Mouse (Mus musculus): ENCODE data around the gene Srgap1.
A peak's percentile ranks its signal among the peaks of the same experiment; 100 is the strongest.

Srgap1 gene

DNA sequence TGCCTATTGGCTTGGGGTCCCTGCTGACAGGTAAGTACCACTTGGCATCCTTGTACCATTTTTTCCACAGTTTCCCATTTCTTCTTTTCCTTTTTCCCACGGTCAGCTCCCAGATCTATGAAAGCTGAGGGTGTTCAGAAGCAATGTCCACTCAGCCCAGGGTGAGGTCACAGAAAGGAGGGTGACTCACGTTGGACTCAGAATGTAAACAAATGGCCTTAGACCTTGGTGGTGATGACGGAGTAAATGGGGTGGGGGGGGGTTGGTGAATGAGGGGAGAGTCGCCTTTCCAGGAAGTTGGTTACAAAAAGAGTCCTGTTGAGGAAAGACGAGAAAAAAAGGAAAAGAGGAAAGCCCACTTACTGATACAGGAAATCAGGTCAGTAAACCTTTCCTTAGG lies 224.4 kb downstream of the Srgap1 start:
- no peak for DNase-seq (ENCODE audit: low read depth)

DNA sequence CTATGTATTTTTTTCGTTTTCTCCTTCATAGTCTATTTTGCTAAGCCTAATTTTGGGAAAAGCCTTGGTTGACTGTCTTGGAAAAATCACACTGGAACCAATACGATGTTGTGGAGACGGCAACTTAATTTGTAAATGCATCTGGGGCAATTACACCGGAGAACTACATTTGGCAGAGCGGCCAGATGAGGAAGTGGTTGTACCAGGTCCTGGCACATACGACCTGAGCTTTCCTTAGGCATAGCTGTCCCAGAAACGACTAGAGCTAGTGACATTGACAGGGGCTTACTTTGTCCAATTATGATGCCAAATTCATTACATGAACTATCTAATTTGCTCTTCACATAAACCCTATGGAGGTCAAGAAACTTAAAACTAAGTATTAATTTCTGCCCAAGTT lies 226.3 kb downstream of the Srgap1 start:
- no peak for DNase-seq (ENCODE audit: low read depth)

DNA sequence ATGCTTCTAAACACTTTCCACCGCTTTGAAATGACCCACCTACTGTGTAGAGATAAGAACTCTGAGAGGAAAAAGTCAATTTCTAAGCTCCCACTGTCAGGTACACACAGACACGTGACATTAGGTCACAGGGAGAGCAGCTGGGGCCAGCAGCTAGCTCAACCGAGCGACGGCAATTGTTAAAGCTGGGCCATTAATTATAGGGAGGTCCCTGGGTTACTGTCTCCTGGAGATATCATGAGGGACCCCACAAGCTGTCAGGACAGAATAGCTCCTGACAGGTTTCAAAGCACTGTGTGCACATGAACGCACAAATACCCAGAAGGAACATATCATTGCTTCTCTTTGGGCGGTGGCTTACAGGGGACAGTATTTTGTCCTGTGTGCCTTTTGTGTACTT lies 229.1 kb downstream of the Srgap1 start:
- no peak for DNase-seq (ENCODE audit: low read depth)

DNA sequence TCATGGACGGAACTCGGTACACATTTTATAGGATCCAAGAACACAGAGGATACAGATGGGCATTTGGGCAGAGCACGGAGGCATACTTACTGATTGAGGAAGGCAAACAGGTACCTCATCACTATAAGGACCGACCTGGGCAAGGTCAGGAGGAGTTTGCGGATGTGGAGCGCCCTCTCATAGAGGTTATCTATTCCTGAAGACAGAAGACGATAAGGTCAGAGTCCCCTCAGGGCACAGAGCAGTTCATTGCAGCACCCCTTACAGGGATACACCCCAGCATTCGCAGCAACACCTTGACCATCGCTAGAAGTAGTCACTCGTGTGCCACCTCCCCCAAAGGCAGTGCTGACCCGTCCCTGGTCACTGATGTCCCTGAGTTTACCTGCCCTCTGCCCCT lies 239.3 kb downstream of the Srgap1 start:
- DNase-seq (ENCODE audit: low read depth): no peak

DNA sequence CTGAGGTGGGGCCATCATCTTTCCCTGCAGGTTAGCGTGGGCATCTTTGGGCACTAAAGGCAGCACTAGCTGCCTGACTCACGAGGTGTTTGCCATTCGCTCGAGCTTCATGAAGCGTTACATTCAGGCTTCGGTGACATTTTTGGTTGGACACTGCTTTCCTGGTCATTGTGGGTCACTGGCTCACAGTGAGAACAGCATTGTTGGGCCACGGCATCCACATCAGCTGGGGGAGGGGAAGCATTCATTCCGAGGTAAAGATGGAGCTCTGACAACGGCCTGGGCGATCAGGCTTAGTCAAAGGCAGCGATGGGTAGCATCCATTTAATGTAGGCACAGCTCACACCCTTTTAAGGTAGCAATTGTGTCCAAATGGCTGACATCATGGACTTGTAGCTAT lies 240.3 kb downstream of the Srgap1 start:
- no peak for DNase-seq (ENCODE audit: low read depth)

DNA sequence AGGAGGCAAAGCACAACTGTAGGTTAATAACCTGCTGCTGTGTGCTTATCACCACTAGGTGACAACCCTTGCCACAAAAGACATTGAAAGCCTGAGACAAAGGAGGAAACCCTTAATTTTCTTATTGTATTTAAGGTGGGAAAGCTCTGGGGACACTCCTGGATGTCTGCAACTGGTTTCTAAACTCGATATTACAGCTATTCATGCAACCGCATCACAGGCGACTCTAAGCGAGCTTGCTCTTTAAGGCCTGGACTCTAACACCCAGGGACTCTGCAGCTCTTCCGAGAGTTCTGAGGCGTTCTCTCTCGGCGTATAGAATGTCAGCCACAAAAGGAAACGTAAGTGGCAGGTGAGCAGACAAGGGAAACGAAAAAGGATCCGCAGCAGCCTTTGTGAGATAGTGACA lies 241.2 kb downstream of the Srgap1 start:
- no peak for DNase-seq (ENCODE audit: low read depth)

DNA sequence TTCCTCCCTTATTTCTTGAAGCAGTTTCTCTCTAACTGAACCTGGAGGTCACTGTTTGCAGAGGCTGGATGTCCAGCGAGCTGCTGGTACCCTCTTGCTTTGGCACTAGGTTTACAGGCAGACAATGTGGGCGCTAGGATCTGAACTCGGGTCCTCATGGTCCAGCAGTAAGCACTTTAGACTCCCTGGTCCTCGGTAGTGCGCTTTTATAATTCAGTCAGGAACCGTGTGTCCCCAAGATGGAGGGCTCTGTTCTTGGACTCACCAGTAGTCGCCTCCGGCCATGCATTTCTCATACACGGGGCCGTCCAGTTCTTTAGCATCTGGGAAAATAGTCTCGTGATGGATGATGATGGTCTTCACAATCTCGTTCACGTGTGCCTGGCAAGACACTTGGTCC lies 242.6 kb downstream of the Srgap1 start:
- no peak for DNase-seq (ENCODE audit: low read depth)

DNA sequence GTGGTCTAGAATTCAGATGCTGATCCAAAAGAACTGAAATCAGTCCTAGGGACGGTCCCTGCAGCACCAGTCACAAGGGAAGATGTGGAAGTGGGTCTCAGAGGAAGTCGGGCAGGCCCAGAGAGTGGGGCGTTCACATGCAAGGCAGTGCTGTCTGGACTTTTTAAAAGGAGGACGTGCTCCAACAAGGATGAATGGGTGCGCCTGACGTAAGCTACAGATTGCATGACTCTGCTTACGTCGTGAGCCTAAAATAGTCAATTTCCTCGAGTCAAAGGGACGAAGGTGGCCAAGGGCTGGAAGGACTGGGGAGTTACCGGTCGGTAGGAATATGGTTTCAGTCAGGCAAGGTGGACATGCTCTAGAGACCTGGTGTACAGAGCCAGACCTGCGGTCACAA lies 247.1 kb downstream of the Srgap1 start:
- no peak for DNase-seq (ENCODE audit: low read depth)

DNA sequence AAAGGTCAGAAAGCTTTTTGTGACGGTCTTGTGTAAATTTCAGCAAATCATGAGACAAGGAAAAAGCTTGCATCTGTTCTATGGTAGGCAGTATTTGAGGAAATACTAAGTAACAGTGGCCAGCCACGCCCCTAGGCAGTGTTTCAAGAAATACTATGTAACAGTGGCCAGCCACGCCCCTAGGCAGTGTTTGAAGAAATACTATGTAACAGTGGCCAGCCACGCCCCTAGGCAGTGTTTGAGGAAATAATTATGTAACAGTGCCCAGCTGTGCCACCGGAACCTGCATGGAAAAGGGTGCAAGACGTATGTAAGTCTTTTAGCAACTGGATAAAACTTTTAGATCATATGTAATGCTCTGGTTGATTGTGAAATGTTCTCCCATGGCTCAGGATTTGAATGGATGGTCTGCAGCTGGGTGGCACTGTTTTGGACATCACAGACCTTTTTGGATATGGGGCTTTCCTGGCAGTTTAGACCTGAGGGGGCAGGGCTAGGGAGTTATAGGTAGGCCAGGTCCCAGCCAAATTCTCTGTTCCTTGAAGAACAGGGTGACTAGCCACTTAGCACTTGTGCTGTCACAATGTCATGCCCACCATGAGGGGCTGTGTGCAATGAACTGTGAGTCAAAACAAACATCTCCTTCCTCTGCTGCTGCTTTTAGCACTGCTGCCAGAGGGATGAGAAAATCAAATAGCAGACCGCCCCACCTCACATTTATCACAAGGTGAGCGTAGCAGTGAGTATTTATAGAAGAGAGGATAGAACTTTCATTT lies 250.9 kb downstream of the Srgap1 start:
- peak; percentile 37 for DNase-seq (ENCODE audit: low read depth)

DNA sequence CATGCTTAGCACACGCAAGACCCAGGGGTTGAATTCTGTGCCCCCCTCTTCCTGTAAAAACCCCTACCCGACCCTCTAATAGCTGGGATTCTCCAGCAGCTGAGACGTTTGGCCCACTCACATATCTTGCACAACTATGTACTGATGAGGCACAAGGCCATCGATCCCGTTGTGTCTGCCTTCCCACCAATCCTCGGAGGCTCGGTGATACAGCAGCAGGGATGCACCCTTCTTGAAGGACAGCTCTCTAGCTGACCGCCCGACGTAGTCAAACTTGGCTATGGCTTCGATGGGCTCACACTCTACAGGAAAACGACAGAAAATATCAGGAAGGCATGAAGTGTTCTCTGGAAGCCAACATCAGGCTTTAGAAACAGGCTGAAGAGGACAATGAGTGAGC lies 252.6 kb downstream of the Srgap1 start:
- DNase-seq (ENCODE audit: low read depth): no peak

DNA sequence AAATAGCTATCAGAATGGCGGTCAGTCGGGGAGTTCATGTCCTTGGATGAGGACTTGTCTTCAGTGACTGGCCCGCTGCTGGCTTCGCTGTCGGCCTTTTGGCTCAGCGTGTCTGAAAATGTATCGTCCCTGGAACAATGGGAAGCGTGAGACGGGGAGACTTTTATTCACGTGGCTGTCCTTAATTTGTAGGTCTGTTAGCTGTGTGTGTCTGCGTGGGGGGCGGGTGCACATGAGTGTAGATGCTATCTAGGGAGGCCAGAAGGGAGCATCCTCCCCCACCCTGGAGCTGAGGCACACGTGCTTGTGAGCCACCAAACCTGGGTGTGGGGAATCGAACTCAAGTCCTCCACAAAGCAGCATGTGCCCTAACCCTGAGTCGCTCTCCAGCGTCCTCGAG lies 254.5 kb downstream of the Srgap1 start:
- no peak for DNase-seq (ENCODE audit: low read depth)

DNA sequence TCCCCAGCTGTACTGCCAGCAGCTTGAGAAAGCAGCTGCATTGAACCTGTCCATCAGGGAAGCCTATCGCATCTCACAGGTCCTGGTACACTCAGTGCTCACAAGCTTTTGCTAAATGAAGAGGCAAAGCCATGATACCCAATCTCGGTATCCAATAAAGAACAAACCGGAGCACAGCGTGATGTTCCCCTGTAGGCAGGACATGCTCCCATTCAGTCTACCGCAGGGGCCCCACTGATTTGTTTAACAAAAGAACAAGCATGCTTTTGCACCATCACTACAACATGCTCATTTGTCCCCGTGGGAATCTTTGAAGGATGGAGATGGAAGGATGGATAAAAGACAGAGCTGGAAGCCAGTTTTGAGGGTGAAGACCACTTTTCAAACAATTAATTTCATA lies 257.0 kb downstream of the Srgap1 start:
- DNase-seq (ENCODE audit: low read depth): no peak

DNA sequence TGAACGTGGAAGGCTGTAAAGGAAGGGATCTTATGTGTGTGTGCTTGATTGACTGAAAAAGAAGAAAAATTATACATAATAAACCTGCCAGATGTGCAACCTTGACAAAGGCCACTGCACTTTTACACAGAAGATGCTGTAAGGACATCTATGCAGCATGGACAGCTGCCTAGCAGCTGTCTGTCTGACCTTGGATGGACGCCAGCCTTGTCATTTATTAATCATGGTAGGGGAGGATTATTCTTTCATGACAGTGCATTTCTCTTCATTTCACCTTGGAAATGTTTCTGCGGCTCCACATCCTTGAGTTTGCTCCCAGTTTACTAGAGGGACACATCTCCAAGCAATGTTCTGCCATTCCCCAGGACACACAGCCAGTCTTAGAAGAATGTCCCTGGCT lies 258.6 kb downstream of the Srgap1 start:
- no peak for DNase-seq (ENCODE audit: low read depth)

DNA sequence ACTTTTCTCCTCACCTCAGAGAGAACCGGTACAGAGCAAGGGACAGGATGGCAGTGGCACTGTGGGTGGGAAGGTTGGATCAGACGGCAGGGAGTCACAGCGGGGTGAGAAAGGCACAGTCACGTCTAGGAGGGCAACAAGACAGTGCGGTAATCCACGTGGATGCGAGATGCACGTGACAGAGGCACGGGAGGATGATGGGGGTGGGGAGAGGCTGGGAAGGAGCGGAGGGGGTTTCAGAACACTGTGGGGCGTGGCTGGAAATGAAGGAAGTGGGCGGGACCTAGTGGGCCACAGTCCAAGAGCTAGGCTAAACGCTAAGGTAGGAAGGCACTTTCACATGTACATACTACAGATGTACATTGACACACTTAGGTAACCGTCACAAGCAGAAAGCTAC lies 266.0 kb downstream of the Srgap1 start:
- peak; percentile 27 for DNase-seq (ENCODE audit: low read depth)

DNA sequence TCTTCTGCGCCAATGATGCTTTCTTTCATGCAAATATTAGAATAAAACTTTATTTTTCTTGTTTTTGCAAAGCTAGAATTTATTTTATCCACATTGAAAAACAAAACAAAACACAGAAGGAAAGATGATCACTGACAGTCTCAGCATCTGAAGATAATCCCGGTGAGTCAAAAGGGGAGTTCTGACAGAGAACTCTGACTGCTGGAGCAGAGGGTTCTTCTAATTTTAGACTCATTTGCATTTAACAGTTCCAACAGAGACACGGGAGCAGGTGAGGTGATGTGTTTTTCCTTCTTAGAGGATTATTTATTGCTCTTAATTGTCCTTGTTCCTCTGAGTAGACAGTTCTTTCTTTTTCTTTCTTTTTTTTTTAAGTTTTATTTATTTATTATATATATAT lies 271.1 kb downstream of the Srgap1 start:
- DNase-seq (ENCODE audit: low read depth): no peak

DNA sequence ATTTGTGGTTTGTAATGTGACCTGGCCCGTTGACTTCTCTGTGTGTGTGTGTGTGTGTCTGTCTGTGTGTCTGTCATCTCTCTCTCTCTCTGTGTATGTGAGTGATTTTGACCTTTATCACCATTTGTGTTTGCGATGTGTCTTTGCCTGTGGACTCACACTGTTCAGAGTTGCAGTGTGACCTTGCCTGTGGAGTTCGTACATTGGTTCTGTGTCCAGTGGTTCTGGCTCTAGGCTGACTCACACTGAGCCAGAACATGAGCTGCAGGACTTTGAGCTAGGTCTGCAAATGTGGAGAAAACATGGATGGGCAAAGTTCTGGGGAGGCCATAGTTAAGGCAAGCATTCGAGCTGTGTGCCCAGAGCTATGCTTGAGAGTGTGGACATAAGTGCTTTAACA lies 273.3 kb downstream of the Srgap1 start:
- no peak for DNase-seq (ENCODE audit: low read depth)

DNA sequence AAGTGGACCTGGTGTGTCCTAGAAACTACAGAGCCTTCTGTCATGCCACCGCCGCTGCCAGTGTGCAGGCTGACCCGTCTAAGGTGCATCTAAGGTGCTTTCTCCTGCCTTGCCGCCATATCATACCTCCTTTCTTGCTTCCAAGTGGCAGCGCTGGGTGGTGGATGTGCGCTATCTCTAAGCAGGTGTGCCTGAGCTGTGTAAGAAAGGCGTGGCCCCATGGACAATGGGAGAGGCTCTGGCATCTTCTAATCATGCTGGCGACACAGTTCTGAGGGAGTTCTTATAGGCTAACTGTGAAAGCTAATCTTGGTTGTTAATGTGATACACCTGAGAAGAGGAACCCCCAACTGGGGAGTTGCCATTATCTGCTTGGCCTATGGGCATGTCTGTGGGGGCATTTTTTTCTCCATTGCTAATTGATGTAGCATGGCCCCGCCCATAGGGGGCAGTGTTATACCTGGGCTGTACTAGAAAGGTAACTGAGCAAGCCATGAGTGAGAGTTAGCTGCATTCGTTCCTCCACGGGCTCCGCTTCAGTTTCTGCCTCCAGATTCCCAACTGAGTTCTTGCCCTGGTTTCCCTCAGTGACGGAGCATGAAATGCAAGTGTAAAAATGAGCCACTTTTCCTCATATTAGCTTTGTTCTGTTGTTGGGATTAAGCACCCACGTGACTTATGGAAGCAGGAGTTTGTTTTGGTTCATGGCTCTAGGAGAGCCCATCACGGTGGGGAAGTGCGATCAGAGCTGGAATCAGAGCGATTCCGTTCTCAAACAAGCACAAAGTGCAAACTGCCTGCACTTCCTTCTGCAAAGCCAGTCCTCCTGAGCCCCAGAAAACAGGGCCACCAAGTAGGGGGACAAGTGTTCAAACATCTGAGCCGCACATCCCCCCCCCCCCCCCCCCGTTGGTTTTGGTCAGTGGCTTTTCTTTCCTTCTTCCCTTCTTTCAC lies 276.2 kb downstream of the Srgap1 start:
- peak; percentile 50 for DNase-seq (ENCODE audit: low read depth)

DNA sequence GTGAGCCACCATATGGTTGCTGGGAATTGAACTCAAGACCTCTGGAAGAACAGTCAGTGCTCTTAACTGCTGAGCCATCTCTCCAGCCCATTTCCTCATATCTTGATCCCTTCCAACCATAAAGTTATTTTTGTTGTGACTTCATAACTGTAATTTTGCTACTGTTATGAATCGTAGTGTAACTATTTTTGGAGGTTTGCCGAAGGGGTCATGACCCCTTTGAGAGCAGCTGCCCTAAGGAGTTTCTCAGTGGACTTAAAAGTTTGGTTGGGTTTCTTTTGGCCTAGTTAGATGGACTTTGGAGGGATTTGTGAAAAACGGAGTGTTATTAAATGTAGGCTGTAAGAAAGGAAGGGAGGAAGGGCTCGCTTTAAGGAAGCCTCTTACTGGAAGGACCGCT lies 277.4 kb downstream of the Srgap1 start:
- no peak for DNase-seq (ENCODE audit: low read depth)

DNA sequence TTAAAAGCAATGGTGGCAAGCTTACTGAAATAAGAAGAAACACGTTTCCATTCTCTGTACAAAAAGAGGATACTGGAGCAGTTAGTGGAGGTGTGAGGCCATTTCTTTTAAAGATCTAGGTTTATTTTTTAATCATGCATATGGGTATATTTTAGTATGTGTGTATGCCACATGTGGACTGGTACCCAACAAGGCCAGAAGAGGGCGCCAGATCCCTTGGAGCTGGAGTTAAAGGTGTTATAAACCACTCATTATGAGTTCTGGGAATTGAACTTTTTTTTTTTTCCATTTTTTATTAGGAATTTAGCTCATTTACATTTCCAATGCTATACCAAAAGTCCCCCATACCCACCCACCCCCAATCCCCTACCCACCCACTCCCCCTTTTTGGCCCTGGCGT lies 279.8 kb downstream of the Srgap1 start:
- peak; percentile 44 for DNase-seq (ENCODE audit: low read depth)

DNA sequence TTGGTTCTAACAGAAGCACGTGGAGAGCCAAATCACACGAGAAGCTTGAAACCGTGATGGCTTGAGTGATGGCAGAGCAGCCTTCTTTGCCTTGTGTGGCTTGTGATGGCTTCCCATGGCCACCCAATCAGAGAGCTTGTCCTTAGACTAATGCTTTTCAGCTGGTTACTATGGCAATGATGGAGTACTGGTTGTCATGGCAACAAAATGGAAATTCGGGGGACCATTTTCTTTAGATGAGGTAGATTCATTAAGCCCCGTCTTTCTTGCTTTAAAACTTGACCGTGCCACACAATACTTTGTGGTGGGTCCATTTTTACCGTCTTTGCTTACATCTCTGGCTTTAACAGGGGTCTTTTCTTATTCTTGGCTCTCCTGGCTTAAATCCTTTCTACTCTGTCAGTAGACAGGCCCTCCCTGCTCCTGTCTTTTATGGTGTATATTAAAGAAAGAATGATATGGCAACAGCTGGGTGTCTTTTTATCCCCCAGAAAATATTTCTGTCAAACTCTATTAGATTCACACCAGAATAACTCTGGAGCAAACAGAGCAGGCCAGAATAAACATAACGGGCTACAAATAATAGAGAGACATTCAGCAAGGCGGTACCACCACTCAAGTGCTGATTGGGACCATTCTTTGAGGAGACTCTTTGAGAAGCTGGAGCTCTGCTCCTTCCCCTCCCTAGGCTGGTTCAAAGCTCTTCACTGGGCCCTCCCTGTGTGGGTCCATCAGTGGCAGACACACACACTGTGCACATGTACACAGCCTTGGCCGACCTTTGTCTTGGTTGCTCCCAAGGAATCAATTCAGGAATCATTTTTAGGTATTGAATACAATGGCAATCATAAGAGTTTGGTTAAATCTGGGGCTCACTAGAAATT lies 281.7 kb downstream of the Srgap1 start:
- no peak for DNase-seq (ENCODE audit: low read depth)

DNA sequence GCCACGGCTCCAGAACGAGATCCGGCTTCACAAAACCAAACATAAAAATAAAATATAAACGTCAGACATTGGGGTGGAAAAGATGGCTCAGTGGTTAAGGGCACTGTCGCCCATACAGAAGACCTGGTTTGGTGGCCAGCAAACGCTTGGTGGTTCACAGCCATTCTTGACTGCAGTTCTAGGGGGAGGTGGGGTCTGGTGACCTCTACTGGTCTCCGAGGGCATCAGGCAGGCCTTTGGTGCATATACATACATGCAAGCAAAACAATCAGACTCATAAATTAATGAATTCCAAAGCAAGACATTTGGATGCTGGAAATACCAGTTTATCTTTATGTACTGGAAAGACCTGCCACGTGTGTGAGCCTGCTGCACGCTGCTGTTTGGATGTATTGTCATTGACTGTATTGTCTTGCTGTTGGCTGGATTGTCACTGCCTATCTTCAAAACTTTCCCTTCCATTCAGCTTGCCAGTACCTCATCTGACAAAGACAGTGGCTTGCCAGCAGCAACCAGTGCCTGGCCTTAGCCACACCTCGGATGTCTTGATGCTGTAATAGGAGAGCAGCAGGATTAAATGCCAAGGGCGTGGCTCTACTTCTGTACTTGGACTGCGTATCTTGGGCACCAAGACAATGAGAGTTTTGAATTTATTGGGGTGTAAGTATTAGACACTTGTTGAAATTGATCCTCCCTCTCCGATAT lies 282.5 kb downstream of the Srgap1 start:
- no peak for DNase-seq (ENCODE audit: low read depth)

DNA sequence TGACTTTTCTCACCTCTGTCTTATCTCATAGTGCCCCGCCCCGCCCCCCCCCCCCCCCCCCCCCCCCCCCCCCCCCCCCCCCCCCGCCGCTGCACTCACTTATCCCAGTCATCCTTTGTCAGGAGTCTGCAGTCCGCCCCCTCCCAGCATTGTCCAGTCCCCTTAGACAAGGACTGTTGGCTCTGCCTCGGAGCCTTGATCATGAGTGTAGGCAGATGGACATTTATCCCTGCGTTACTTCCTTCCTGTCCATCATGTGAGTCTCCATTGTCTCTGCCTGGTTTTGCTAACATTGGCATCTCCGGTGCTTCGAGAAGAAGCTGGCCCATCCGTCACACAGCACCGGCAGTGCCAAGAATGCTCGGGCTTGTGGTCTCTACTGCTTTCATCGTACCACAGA lies 283.9 kb downstream of the Srgap1 start:
- no peak for DNase-seq (ENCODE audit: low read depth)

Measured in induced T-regulatory cell, adult 2 months (primary cell).